Mouse (Mus musculus): ENCODE data around the gene Pltp. TPM values are rescaled to one million over a fixed set of nuclear protein-coding genes. Genes with fewer than 3 reads are reported as not detected.
A peak's percentile ranks its signal among the peaks of the same experiment; 100 is the strongest.
"Not testable (repeated sequence)": the region's sequence is repeated elsewhere in the genome, so short reads cannot be mapped to it uniquely, and the experiment has no call there.

Pltp gene
- total RNA-seq, 2 experiments from 2014 or later = 67.4 to 86.9 TPM

DNA sequence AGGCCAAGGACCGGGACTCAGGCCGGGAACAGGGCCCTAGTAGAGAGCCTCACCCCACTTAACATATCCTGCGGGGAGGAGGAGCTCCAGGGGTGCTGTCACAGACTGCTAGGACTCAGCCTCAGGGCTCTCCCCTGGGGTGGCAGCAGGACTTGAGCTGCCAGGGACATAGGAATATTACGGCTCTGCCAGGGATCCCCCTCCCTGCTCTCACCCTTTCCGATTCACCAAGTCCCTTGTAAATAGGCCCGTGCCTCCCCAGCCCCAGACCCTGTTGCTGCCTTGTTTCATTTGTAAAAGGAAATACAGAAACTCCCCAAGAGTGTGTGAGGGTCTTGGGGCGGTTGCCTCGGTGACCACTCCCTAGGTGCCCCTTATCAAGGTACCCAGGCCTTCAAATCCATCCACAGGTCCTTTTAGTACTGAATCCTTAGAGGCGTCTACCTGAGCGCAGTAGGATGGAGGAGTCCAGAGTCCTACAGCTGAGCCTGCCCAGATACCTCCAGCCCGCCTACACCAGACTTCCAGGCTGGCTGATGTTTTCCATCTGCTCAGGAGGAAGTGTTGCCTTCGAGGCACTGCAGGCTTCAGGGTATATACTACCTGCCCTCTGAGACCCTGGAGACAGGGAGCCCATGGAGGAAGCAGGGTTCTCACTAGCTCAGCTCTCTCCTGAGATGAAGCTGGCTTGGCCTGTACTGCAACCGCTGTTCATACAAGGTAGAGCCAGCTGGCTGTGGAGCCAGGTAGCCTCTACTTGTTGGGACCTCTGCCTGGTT lies 33.7 kb upstream of the Pltp start:
- Histone ChIP-seq H3K4me3 (no peak overlapping the region), H3K27ac (peak overlapping the region; percentile 43; the same call in 1 of the 2 replicates)
- no peak for DNase-seq (ENCODE audit: low spot score in 2 of 2)
- no peak for TF ChIP-seq CTCF (conservative IDR thresholded peaks at IDR 0.05)

DNA sequence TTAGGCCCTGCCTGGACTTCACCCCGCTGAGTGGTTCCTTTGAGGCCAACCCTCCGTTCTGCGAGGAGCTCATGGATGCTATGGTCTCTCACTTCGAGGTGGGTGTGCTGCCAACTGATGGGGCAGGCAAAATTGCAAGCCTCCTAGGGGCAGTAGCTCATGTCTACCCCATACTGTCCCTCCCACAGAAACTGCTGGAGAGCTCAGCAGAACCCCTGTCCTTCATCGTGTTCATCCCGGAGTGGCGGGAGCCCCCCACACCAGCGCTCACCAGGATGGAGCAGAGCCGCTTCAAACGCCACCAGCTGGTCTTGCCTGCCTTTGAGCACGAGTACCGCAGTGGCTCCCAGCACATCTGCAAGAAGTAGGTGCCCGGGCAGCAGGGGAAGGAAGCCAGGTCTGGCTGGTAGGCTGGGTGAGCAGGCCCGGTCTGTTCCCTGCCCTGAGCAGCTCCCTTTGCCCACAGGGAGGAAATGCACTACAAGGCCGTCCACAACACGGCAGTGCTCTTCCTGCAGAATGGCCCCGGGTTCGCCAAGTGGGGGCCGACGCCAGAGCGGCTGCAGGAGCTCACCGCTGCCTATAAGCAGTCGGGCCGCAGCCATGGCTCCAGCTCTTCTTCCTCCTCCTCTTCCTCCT lies 33.0 kb upstream of the Pltp start:
- H3K4me3 ChIP-seq = no peak overlapping the region

DNA sequence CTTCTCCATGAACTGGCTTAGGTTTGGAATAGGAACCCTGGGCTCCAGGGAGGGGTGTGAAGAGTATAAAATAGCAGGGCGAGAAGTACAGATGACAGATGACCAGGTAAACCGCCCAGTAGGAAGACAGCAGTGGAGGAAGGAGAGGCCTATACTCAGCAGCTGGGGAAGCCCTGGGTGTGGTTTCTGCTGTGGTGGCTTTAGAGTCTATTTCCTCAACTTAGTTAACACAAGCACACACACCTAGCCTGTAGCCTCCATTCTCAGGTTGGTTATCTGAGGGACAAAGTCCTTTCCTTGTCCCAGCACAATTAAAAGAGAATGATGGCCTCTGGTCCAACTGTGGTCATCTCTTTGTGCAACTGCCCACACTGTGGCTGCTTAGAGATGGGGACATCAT lies 32.4 kb upstream of the Pltp start:
- TF ChIP-seq CTCF (conservative IDR thresholded peaks at IDR 0.05) = no peak
- H3K4me3 ChIP-seq = no peak overlapping the region
- no peak overlapping the region for H3K27ac ChIP-seq
- no peak for DNase-seq (ENCODE audit: low spot score in 2 of 2)

More for the DNA sequence above, 33.0 kb upstream of the Pltp start:
- no peak for TF ChIP-seq CTCF (conservative IDR thresholded peaks at IDR 0.05)
- no peak overlapping the region for H3K27ac ChIP-seq
- DNase-seq (ENCODE audit: low spot score in 2 of 2) = no peak

DNA sequence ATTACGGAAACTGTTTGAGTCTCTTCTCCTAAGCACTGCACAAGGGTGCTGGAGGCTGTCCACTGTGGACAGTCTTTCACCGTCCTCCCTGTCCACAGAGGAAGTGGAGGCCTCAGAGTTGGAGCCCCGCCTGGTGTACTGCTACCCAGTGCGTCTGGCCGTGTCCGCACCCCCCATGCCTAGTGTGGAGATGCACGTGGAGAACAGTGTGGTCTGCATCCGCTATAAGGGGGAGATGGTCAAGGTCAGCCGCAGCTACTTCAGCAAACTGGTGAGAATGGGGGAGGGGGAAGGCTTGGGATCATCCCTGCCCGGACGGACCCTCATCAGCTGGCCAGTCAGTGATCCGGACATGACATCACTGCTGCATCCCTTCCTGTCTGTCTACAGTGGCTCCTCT lies 31.5 kb upstream of the Pltp start:
- H3K4me3 ChIP-seq = no peak overlapping the region
- no peak for TF ChIP-seq CTCF (conservative IDR thresholded peaks at IDR 0.05)
- H3K27ac ChIP-seq = no peak overlapping the region
- DNase-seq (ENCODE audit: low spot score in 2 of 2) = no peak

DNA sequence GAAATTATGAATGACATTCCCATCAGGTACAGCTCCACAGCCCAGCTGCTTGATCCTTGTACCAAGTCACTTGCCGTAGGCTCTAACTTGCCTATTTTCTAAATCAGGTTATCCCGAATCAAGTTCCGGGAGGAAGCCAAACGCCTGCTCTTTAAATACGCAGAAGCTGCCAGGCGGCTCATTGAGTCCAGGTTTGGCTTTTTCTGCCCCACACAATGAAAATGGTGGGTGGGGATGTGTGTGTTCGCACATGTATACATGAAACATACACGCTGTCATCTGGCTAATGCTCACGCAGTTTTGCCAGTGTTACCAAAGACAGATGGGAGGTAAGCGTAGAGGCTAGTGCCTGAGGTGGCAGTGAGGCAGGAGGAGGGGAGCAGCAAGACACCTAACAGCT lies 29.1 kb upstream of the Pltp start:
- Histone ChIP-seq H3K27ac (peak overlapping the region; percentile 70), H3K4me3 (no peak overlapping the region)
- TF ChIP-seq CTCF (conservative IDR thresholded peaks at IDR 0.05) = no peak
- DNase-seq (ENCODE audit: low spot score in 2 of 2) = no peak

DNA sequence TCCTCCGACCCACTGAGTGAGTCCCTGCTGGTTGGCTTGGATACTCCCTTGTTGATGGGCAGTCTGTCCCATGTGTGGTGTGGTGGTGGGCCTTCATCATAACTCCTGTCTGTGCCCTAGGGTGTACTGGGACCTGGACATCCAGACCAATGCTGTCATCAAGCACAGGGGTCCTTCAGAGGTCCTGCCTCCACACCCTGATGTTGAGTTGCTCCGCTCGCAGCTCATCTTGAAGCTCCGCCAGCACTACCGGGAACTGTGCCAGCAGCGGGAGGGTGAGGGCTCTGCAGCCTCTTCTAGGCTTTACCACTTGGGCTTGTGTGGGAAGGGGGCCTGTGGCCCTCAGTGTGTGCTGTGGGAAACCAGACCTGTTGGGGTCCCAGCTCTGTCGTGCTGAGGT lies 28.3 kb upstream of the Pltp start:
- peak overlapping the region; percentile 70 for H3K27ac ChIP-seq
- DNase-seq (ENCODE audit: low spot score in 2 of 2) = peak; percentile 65 to 89
- no peak for TF ChIP-seq CTCF (conservative IDR thresholded peaks at IDR 0.05)
- H3K4me3 ChIP-seq = no peak overlapping the region

DNA sequence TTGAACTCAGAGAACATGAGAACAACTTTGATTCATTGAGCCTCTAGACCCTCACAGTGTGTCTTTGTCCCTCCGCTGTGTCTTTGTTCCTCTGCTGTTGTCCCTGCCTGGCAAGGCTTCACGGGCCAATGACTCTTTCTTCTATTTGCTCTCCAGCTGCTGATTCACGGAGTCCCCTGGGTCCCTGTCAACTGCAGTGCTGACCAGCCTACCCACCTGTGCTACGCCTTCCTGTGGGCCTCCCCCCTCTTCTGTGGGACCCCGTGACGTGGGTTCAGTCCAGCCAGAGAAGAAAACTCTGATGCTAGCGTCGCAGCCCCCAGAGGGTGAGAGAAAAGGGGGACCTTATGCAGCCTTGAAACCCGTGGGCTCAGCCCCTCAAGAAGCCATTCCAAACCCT lies 25.1 kb upstream of the Pltp start:
- Histone ChIP-seq H3K4me3 (no peak overlapping the region), H3K27ac (no peak overlapping the region)
- no peak for TF ChIP-seq CTCF (conservative IDR thresholded peaks at IDR 0.05)
- no peak for DNase-seq (ENCODE audit: low spot score in 2 of 2)

DNA sequence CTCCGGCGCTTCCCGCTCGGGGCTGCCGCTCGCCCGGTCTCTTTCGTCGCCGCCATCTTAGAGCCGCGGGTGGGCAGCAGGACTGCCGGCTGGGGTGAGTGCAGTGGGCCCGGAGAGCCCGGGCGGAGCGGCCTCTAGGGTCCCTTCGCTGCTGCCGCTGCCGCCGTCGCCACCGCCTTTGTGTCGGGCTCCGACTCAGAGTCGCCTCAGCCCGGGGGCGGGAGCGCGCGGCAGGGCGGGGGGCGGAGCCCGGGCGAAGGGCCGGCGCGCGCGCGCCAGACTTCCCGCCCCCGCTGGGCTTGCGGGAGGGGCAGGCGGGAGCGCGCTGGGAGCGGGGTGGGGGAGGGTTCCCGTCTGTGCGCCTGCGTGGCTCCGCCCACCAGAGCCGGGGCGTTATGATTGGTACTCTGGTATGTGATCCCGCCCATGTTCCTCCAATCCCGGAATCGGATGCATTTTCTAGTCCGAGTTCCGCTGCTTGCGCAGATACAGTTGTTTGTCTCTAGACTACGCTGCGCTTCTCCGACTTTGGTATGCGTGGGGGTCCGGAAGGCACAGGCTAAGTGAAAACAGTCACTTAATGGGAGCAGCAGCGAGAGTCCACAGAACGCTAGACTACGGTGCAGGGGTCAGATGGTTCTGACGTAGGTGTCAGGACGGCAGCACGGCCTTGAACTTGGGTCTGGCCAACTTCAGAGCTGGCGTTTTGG lies 22.2 kb upstream of the Pltp start:
- no peak; the same call in none of the 2 replicates for TF ChIP-seq CTCF (conservative IDR thresholded peaks at IDR 0.05)
- Histone ChIP-seq H3K27ac (peak overlapping the region; percentile 100), H3K4me3 (peak overlapping the region; percentile 94)
- DNase-seq (ENCODE audit: low spot score in 2 of 2) = peak; percentile 92 to 94

DNA sequence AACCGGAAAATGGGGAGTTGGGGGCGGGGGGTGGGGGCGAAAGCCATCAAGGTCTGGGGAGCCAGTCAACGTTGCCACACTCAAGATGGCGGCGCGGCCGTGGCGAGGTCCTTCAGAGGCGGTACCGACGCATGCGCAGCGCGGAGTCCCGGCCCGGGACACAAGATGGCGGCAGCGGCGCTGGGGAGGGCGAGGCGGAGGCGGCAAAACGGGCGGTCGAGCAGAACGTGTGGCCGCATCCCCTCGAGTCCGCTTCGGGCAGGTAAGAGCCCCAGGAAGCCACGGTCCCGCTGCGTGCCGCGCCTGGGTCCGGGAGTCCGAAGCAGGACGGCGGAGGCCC lies 21.7 kb upstream of the Pltp start, which contains the start of gene Pcif1:
Gene Pcif1 (plus strand): TSS at position 77 of the 340 bp plus-strand sequence.
- Histone ChIP-seq H3K4me3 (peak within 1 kb of the TSS; percentile 94), H3K27ac (peak within 1 kb of the TSS; percentile 100)
- peak; percentile 87 to 94 for DNase-seq (ENCODE audit: low spot score in 2 of 2)
- peak; percentile 40 for TF ChIP-seq CTCF (conservative IDR thresholded peaks at IDR 0.05)

DNA sequence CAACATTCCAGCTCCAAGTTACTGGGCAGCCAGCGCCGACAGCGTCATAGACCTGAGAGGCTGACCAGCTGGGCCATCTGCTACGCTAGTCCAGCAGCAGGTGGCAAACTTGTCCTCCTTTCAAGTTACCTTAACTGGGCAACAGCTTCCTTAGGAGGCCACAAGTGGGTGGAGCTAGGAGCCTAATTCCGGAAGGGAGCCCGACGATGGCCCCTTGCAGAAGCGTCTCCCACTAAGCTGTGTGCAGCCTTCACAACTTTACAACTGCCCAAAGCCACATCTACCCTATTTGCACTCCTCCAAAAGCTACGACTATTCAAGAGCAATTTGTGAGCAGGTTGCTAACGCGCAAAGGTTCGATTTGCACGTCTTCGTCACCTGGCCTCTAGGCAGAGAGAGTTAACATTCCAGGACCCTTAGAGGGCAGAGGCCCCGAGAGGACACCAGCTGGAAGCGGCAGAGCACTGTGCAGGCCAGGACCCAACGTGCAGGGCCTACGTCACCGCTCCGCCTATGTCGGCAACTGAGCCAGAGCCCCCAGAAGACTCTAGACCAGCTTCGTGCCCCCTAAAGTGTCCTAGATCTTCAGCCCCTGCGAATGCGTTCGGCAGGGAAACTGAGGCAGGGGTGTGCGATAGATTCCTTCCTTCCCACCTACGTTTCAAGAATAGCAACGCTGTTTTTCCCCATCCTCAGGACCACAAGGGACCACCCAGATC lies 21.2 kb upstream of the Pltp start:
- no peak for DNase-seq (ENCODE audit: low spot score in 2 of 2)
- Histone ChIP-seq H3K4me3 (peak overlapping the region; percentile 74), H3K27ac (peak overlapping the region; percentile 100)
- TF ChIP-seq CTCF (conservative IDR thresholded peaks at IDR 0.05) = peak; percentile 29; the same call in 1 of the 2 replicates

DNA sequence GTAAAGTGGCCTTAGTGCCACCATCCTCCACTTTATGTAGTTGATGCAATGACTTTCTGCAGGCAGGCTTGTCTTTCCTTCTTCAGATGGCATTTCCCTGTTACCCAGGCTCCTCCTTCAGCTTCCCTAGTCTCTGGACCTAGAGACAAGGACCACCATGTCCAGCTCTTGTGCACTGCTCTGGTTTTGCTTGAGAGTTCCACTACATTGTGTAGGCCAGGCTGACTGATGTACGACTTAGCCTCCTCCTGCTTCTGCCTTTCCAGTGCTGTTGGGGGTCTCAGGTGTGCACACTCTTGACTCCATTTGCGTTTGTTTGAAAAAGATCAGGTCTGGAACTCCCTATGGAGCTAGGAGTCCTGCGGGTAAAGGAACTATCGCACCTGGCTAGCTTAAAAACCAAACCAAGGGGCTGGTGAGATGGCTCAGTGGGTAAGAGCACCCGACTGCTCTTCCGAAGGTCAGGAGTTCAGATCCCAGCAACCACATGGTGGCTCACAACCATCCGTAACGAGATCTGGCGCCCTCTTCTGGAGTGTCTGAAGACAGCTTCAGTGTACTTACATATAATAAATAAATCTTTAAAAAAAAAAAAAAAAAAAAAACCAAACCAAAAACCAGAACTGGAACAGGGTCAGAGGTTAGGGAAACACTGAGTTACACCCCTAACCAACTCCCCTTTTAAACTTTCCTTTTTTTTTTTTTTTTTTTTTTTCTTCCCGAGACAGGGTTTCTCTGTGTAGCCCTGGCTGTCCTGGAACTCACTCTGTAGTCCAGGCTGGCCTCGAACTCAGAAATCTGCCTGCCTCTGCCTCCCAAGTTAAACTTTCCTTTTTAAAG lies 20.1 kb upstream of the Pltp start:
- peak overlapping the region; percentile 74; the same call in 1 of the 2 replicates for H3K4me3 ChIP-seq
- peak overlapping the region; percentile 100 for H3K27ac ChIP-seq
- DNase-seq (ENCODE audit: low spot score in 2 of 2) = not testable (repeated sequence)
- peak; percentile 51 for TF ChIP-seq CTCF (conservative IDR thresholded peaks at IDR 0.05)

DNA sequence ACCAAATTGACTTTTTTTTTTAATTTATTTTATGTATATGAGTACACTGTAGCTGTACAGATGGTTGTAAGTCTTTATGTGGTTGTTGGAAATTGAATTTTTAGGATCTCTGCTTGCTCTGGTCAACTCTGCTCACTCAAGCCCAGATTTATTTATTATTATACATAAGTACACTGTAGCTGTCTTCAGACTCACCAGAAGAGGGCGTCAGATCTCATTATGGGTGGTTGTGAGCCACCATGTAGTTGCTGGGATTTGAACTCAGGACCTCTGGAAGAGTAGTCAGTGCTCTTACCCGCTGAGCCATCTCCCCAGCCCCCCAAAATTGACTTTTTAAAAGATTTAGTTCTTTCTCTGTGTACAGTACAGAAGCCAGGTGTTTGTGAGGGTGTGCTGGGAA lies 18.1 kb upstream of the Pltp start:
- not testable (repeated sequence) for H3K4me3 ChIP-seq; DNase-seq (ENCODE audit: low spot score in 2 of 2)
- H3K27ac ChIP-seq = peak overlapping the region; percentile 57
- TF ChIP-seq CTCF (conservative IDR thresholded peaks at IDR 0.05) = peak; percentile 58
